Mouse (Mus musculus): Measurements from ENCODE around the gene Arid5a.

- TF ChIP-seq POLR2A (IDR thresholded peaks at IDR 0.05; ENCODE audit: insufficient read depth, low read length) (no peak), CTCF (IDR thresholded peaks at IDR 0.05; ENCODE audit: low read depth, low read length) (no peak), EP300 (IDR thresholded peaks at IDR 0.05; ENCODE audit: insufficient read depth, low read depth, low read length) (no peak)
These were observed 13.6 kb downstream of the Arid5a start for GRCm38 (mm10) chr1:36321164-36321563.

All from ES-Bruce4 (cell line).